Mouse (Mus musculus): Measurements from ENCODE around the gene Rtl6. TPM values are rescaled to one million over a fixed set of nuclear protein-coding genes. Genes with fewer than 3 reads are reported as not detected.

Rtl6 gene
- 1 to 10 TPM; 6.5 to 7.2 TPM for total RNA-seq (2021)

DNA sequence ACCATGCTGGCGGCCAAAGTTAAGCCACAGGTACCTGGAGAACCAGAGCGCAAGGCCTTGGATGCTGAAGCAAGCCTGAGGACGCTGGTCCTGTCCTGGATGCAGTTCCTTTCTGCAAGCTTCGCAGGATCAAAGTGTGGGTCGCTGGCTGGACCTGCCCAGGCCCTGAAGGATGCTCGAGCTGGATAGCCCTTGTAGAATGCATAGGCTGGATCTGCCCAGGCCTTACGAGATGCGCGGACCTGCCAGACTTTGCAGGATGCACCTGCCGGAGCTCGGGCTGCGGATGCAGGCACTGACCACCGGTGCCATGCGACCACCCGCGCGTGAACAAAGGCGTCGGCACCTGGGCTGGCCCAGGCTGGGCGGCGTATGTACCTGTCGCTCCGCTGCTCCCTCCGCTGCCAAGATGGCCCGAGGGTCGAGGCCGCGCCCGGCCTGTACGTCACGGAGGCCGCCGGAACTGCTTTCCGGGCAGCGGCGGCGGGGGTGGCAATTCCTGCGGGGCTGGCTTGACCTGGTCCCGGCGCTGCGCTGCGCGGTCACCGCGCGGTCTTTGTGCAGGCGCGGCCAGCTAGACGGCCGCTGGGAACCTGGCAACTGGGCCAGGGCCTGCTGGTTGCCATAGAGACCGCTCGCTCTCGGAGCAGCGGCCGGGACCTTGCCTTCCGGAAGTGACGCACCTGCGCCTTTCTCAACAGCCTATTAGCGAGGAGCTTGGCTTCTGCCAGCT is at the start of gene Rtl6:
Gene Rtl6, minus strand, starts transcription at position 635 of the 733 bp plus-strand sequence.
- DNase-seq (ENCODE audit: low spot score) = peak; percentile 75
- intact Hi-C loops (cut with DNase I) = no loop called here

DNA sequence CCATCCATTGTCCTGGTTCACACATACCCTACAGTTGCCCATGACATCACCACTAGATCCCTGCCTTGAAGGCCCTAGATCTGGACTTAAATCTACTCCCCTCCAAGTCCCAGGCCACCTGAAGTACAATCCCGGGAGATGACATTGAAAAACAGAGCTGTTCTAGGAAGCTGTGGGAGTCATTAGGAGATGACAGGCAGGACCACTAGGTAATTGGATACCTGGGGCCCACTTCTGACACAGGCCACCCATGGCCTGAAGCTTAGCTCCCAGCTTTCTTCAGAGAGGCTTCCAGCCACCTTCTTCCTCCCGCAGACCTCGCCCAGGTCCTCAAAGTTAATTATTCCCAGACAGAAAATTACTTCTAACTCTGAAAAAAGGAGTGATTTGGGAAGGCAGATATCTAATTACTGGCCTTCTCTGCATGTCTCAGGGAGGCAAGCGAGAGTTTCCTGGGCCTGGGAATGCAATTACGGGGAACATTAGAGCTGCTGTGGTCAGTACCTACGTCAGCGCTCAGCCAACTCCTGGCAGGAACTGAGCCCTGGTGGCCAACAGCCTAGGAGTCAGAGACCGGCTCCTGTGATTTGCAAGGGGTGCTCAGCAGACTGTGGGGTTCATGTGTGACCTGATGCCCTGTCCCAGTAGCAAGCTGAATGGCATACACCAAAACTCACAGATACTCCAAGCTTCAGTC is 45.8 kb upstream of the Rtl6 start:
- DNase-seq (ENCODE audit: low spot score) = no peak
- intact Hi-C loops (cut with DNase I) = no loop called here

DNA sequence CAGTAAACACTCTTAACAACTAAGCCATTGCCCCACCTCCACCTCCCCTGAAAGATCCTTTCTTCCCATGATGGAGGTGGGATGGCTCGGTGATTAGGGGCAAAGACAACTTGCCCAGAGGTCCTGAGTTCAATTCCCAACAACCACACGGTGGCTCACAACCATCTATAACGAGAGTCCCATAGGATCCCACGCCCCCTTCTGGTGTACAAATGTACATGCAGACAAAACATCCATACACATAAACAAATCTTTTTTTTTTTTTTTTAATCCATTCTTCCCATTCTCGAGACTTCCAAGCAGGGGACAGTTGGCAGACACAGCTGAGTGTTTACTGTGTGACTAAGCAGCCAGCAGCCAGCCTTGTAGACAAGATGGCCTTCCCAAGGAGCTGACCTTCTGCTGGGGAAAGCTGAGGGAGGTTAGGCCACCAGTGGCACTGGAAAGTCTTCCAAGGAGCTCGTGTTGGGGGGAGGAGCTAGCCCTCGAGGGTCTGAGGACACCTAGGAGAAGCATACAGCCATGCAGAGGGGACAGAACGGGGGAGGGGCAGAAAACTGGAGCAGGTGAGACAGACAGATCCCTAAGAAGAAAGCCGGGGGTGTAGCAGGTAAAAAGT is 43.5 kb upstream of the Rtl6 start:
- intact Hi-C loops (cut with DNase I) = no loop called here
- DNase-seq (ENCODE audit: low spot score) = no peak

DNA sequence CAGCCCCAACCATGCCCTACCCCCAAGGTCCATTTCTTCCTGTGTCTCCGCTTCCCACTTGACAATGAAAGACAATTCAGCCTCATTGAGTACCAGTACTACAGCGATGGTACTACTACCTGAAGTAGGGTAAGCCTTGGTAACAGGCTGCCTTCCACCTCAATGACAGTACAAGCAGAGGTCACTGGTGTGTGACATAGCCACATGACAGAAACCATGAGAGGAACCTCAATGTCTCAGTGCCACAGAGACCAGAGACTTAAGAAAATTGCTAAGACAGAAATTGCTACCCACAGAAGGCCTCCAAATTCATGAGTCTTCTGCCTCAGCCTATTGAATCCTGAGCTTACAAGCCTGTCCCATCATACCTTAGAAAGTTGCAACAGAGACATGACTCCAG is 41.3 kb upstream of the Rtl6 start:
- no peak for DNase-seq (ENCODE audit: low spot score)
- intact Hi-C loops (cut with DNase I) = no loop called here

DNA sequence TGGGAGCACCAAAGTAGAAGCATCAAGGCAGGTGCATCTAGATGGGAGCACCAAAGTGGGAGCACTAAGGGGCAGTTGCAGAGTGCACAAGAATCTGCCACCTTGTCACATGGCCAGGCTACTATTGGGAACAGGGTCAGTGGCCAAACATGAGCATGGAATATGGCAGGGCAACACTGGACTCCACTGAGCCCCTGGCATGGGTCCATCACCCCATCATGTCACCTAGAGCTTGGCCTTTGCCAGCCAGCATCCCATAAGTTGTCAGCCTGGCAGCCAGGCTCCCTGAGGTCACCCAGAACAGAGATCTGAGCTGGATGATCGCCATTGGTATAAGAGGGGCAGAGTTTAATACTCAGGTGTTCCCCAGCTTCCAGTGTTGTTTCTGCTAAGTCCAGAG is 40.2 kb upstream of the Rtl6 start:
- intact Hi-C loops (cut with DNase I) = no loop called here
- DNase-seq (ENCODE audit: low spot score) = no peak

GRCm38 (mm10) chr15:84597021-84597420 is 39.4 kb upstream of the Rtl6 start:
- DNase-seq (ENCODE audit: low spot score) = no peak
- intact Hi-C loops (cut with DNase I) = no loop called here

DNA sequence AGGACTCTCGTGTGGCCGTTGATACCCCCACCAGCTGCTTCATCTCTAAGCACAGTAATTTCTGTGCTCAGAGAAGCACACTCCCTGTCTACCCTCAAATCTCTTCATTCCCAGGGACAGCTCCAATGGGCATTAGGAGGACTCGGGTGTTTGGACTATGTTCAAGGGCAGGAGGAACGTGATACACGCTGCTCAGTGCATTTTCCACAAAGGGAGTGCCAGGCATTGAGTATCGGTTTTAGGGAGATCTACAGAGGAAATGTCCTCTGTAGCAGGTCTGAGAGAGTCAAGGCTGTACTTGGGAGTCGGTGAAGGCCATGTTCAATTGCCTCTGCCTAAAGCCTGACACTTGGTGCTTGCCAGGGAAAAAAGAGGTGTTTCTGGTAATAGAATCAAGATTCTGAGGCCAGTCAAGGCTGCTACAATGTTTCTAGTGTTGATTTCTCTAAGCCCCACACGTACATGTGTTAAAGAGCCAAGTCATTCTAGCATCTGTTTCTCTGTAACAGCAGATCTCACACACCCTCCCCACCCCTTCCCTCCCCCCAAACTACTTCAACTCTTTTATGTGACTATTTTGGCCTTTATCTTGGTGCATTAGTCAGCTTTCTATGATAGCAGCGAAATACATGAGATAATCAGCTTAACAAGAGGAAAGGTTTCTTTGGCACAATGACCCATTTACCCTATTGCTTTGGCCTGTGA is 37.8 kb upstream of the Rtl6 start:
- intact Hi-C loops (cut with DNase I) = no loop called here
- no peak for DNase-seq (ENCODE audit: low spot score)

GRCm38 (mm10) chr15:84593514-84593913 is 35.9 kb upstream of the Rtl6 start:
- intact Hi-C loops (cut with DNase I) = no loop called here

GRCm38 (mm10) chr15:84592240-84592639 is 34.6 kb upstream of the Rtl6 start:
- intact Hi-C loops (cut with DNase I) = no loop called here
- DNase-seq (ENCODE audit: low spot score) = no peak

More at GRCm38 (mm10) chr15:84593514-84593913, 35.9 kb upstream of the Rtl6 start:
- no peak for DNase-seq (ENCODE audit: low spot score)

GRCm38 (mm10) chr15:84591573-84592139 is 34.0 kb upstream of the Rtl6 start:
- no peak for DNase-seq (ENCODE audit: low spot score)
- intact Hi-C loops (cut with DNase I) = no loop called here

- no peak for DNase-seq (ENCODE audit: low spot score)
- intact Hi-C loops (cut with DNase I) = no loop called here
These were observed 30.8 kb upstream of the Rtl6 start for GRCm38 (mm10) chr15:84588371-84588821.

GRCm38 (mm10) chr15:84578607-84579006 is 21.0 kb upstream of the Rtl6 start:
- intact Hi-C loops (cut with DNase I) = no loop called here
- DNase-seq (ENCODE audit: low spot score) = no peak

DNA sequence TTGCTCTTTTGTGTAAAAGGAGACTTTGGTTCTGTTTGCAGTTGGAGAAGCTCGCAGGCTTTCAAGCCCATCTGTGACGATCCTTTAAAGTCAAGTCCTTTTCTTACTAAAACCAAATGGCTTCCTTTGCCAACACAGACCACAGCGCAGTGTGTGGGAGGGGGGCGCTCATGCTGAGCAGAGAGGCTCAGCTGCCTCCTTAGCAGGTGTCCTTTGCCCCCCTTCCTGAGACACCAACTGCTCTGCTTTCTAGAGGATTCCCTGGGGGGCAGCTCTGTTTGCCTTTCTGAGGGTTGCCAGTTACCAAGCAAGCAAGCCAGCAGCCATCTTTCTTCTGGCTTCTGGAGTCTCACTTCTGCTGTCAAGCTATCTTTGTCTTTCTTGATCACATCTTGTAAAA is 19.4 kb upstream of the Rtl6 start:
- intact Hi-C loops (cut with DNase I) = no loop called here
- DNase-seq (ENCODE audit: low spot score) = no peak

- intact Hi-C loops (cut with DNase I) = no loop called here
- no peak for DNase-seq (ENCODE audit: low spot score)
These were observed 9.0 kb upstream of the Rtl6 start for GRCm38 (mm10) chr15:84566568-84567110.

DNA sequence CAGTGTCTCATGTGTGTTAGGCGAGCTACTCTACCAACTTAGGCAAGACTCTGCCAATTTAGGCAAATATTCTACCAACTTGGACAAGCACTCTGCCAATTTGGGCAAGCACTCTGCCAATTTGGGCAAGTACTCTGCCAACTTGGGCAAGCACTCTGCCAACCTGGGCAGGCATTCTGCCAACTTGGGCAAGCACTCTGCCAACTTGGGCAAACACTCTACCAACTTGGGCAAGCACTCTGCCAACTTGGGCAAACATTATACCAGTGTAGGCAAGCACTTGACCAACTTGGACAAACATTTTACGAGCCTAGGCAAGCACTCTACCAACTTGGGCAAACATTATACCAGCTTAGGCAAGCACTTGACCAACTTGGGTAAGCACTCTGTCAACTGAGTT is 3.9 kb upstream of the Rtl6 start:
- no peak for DNase-seq (ENCODE audit: low spot score)
- intact Hi-C loops (cut with DNase I) = no loop called here

DNA sequence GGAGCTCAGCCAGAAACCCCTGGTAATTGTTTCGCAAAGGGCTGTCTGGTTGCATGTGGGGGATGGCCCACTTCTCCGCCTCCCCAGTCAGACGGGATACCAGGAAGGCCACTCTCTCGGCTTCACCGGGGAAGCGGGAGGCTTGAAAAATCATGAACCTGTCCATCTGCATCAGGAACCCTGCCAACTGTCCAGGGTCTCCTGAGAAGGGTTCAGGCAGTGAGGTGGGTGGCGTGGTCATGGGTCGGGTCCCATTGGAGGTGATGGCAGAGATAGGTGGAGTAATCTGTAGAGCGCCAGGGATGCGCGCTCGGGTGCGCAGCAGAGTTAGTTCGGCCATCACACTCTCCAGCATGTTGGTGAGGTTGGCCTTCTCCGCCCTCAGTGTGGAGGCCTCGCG is 949 bp downstream of the Rtl6 start:
- DNase-seq (ENCODE audit: low spot score) = no peak
- intact Hi-C loops (cut with DNase I) = no loop called here

GRCm38 (mm10) chr15:84551065-84551464 is 6.6 kb downstream of the Rtl6 start:
- DNase-seq (ENCODE audit: low spot score) = no peak
- intact Hi-C loops (cut with DNase I) = no loop called here

GRCm38 (mm10) chr15:84549291-84549797 is 8.3 kb downstream of the Rtl6 start:
- intact Hi-C loops (cut with DNase I) = no loop called here
- DNase-seq (ENCODE audit: low spot score) = no peak

- intact Hi-C loops (cut with DNase I) = no loop called here
- DNase-seq (ENCODE audit: low spot score) = no peak
These were observed 11.6 kb downstream of the Rtl6 start for GRCm38 (mm10) chr15:84546028-84546427.

DNA sequence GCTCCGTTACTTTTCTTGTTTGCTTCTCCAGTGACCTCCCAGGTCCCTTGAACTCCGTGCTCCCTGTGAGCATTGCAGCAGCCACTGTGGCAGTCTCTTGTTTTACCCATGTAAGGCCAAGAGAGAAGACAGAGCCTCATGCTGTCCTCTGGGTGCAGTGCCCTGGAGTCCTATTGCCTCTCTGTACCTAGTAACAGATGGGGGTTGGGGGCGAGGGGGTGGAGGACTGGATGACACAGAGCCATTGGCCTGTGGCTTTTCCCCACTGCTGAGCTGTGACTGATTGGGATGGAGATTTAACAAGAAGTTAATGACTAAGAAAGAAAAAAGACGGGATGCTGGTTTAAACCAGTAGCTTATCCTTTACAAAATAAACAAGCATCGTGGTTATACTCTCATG is 16.4 kb downstream of the Rtl6 start:
- no peak for DNase-seq (ENCODE audit: low spot score)
- intact Hi-C loops (cut with DNase I) = no loop called here

Data from heart, postnatal 25 days (tissue).